Mouse (Mus musculus): ENCODE data around the gene Kncn. TPM values are rescaled to one million over a fixed set of nuclear protein-coding genes. Genes with fewer than 3 reads are reported as not detected.
A peak's percentile ranks its signal among the peaks of the same experiment; 100 is the strongest.

Kncn gene
- not detected in 2 replicates for polyA plus RNA-seq (2015; fragmentation: Nextera tagmentation; extraction: Ambion mirVana)

GRCm38 (mm10) chr4:115884022-115884421, at the start of gene Kncn:
Gene Kncn (plus strand): TSS chr4:115884400.
- H3K9me3 ChIP-seq, result no peaks in the 10 kb centered on the region
- H3K4me3 ChIP-seq (replicated peaks), result no peak within 1 kb of the TSS
- no peaks in the 10 kb centered on the region for H3K27me3 ChIP-seq (replicated peaks)

DNA sequence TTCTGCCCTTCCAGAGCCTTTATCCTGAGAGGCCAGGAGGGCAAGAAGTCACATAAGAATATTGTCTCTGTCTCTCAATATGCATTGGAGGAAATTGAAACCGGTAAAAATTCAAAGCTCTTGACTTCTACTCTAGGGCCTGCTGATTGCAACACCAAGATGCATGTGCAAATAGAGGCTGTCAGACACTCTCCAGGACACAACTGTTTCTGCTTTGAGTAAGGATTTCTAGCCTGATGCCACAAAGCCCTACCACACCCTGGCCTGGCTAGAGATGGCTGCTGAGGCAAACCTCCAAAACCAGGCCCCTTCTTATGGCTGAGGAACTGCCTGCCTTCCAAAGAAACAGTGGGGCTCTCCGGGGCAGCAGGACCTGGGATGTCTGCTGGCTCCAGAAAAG, 48.6 kb upstream of the Kncn start:
- H3K4me1 ChIP-seq, result 0 out of 2 replicates have a peak, but pooled peaks cover 5% of the 10 kb centered on the region
- WGBS, result 75% methylated on average over 2 of the region's 2 CpGs
- no peak overlapping the region for H3K4me3 ChIP-seq (replicated peaks)
- no peaks in the 10 kb centered on the region for H3K27me3 ChIP-seq (replicated peaks)
- no peaks in the 10 kb centered on the region for H3K9me3 ChIP-seq
- H3K36me3 ChIP-seq, result peaks cover 21% of the 10 kb centered on the region
- H3K27ac ChIP-seq, result no peak overlapping the region
- H3K4me2 ChIP-seq, result no peak overlapping the region
- no peak overlapping the region for H3K9ac ChIP-seq
- no peak for ATAC-seq (ENCODE audit: insufficient read depth, low FRiP score, low read depth)

More at GRCm38 (mm10) chr4:115884022-115884421, at the start of gene Kncn:
- H3K27ac ChIP-seq, result no peak within 1 kb of the TSS
- H3K4me1 ChIP-seq, result no peaks in the 10 kb centered on the region
- H3K9ac ChIP-seq, result no peak within 1 kb of the TSS
- no peaks in the 10 kb centered on the region for H3K36me3 ChIP-seq
- 67% methylated on average over 6 of the region's 6 CpGs for WGBS
- H3K4me2 ChIP-seq, result no peak within 1 kb of the TSS
- no peak for ATAC-seq (ENCODE audit: insufficient read depth, low FRiP score, low read depth)

- H3K4me3 ChIP-seq (replicated peaks), result no peak overlapping the region; the same call in 1 of the 2 replicates
Observed at GRCm38 (mm10) chr4:115838196-115838595, 46.0 kb upstream of the Kncn start.

DNA sequence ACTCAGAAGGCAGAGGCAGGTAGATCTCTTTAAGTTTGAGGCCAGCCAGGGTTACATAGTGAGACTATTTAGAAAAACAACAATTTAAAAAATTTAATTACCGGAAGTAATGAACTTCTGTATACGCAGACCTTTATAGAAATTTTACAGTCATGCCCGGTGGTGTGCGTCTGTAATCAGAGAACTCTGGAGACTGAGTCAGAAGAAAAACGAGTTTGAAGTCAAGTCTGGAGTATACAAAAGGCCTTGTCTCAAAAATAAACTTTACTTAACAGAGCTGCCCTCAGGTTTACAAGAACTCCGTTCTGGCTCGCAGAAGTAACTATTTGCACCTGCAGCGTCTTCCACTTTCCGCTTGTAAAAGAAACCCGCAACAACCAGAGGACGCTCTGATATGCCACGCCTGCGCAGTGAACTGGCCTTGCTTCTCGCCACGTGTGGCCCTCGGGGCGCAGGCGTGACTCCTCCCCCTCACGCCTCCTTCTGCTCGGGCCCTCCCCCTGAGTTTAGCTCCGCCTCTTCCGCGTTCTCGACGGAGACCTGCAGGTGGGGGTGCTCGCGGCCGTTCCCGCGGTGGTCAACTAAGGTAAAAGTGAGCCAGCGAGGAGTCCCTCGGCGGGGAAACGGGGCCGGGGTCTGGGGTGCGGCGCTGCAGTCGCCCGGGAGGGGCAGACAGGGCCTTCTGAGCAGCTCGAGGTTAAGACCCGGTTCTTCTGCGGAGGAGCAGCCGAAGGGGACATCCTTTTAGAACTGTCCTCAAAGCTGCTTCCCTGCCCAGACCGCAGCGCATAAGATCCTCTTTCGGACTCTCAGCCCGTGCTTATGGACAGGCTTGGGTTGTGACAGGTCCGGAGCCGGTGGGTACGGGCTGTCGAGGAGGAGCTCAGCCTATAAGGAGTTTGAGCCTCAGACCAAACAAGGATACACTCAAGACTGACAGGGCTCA, 45.2 kb upstream of the Kncn start, which contains the start of gene Mknk1:
TSS of gene Mknk1 (plus strand) at position 503 of the 946 bp plus-strand sequence.
- Histone ChIP-seq H3K4me3 (replicated peaks) (peak within 1 kb of the TSS; percentile 84), H3K9me3 (no peaks in the 10 kb centered on the region), H3K27ac (peak within 1 kb of the TSS; percentile 83), H3K27me3 (replicated peaks) (no peaks in the 10 kb centered on the region), H3K4me2 (peak within 1 kb of the TSS; percentile 78), H3K36me3 (peaks cover 3% of the 10 kb centered on the region), H3K9ac (peak within 1 kb of the TSS; percentile 78), H3K4me1 (0 out of 2 replicates have a peak, but pooled peaks cover 5% of the 10 kb centered on the region)
- ATAC-seq (ENCODE audit: insufficient read depth, low FRiP score, low read depth), result peak; percentile 93
- 1% methylated on average over 51 of the region's 51 CpGs for WGBS

More at GRCm38 (mm10) chr4:115838196-115838595, 46.0 kb upstream of the Kncn start:
- ATAC-seq (ENCODE audit: insufficient read depth, low FRiP score, low read depth), result no peak
- 0 out of 2 replicates have a peak, but pooled peaks cover 5% of the 10 kb centered on the region for H3K4me1 ChIP-seq
- H3K9ac ChIP-seq, result no peak overlapping the region
- peaks cover 8% of the 10 kb centered on the region for H3K36me3 ChIP-seq
- H3K4me2 ChIP-seq, result peak overlapping the region; percentile 78
- H3K27ac ChIP-seq, result no peak overlapping the region
- H3K27me3 ChIP-seq (replicated peaks), result no peaks in the 10 kb centered on the region
- no peaks in the 10 kb centered on the region for H3K9me3 ChIP-seq
- WGBS, result 62% methylated on average over 4 of the region's 4 CpGs

- H3K9me3 ChIP-seq, result no peaks in the 10 kb centered on the region
- peak overlapping the region; percentile 78 for H3K4me2 ChIP-seq
- H3K27me3 ChIP-seq (replicated peaks), result no peaks in the 10 kb centered on the region
- H3K4me3 ChIP-seq (replicated peaks), result peak overlapping the region; percentile 84
- H3K9ac ChIP-seq, result 0 out of 2 replicates have a peak overlapping the region, but pooled peaks have one; percentile 78
- H3K4me1 ChIP-seq, result 0 out of 2 replicates have a peak, but pooled peaks cover 5% of the 10 kb centered on the region
- H3K27ac ChIP-seq, result no peak overlapping the region; the same call in 1 of the 2 replicates
- 33% methylated on average over 4 of the region's 4 CpGs for whole genome bisulfite sequencing
- no peaks in the 10 kb centered on the region for H3K36me3 ChIP-seq
- ATAC-seq (ENCODE audit: insufficient read depth, low FRiP score, low read depth), result no peak
Observed at GRCm38 (mm10) chr4:115839956-115840355, 44.2 kb upstream of the Kncn start.

DNA sequence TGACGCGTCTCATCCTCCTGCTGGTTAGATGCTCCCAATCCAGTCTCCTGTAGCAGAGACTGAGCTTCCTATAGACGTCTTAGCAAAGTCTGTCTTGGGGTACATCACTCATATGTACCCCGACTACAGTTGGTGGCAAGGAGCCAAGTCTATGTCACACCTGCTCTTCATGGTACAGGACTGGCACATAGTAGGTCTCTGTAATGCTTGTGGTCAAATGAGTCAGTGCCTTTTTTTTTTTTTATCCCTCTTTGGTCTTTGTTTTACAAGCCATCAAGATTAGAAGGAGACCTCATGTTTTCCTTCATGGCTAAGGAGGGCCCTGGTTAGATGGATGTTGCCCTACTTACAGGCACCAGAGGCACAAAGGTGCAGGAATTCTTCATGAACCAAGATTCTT, 43.4 kb upstream of the Kncn start:
- H3K27me3 ChIP-seq (replicated peaks), result no peaks in the 10 kb centered on the region
- no peak overlapping the region for H3K4me2 ChIP-seq
- WGBS, result 89% methylated on average over 4 of the region's 4 CpGs
- no peaks in the 10 kb centered on the region for H3K9me3 ChIP-seq
- ATAC-seq (ENCODE audit: insufficient read depth, low FRiP score, low read depth), result no peak
- H3K4me1 ChIP-seq, result 0 out of 2 replicates have a peak, but pooled peaks cover 5% of the 10 kb centered on the region
- H3K4me3 ChIP-seq (replicated peaks), result no peak overlapping the region
- peak overlapping the region; percentile 51; the same call in 1 of the 2 replicates for H3K27ac ChIP-seq
- no peaks in the 10 kb centered on the region for H3K36me3 ChIP-seq
- H3K9ac ChIP-seq, result no peak overlapping the region

DNA sequence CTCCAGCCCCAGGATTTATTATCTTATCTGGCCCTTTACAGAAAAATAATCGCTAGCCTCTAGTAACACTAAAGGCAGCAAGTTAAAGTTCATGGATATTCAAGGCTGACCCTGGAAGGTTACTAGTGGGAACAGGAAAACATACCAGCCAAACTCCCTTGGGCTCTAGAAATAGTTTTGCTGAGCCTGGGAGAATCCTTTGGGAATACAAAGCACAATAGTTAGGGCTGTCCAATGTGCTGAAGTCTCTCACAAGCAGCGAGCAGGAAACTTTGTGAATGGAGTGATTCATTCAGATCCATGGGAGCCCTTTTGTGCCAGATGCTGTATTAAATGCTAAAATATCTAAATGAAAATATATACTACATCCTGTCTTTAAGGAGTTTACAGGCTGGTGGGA, 37.5 kb upstream of the Kncn start:
- H3K4me3 ChIP-seq (replicated peaks), result no peak overlapping the region
- no peaks in the 10 kb centered on the region for H3K27me3 ChIP-seq (replicated peaks)
- H3K9ac ChIP-seq, result no peak overlapping the region
- H3K27ac ChIP-seq, result no peak overlapping the region
- 47% methylated on average over 2 of the region's 2 CpGs for WGBS
- H3K36me3 ChIP-seq, result peaks cover 10% of the 10 kb centered on the region
- ATAC-seq (ENCODE audit: insufficient read depth, low FRiP score, low read depth), result no peak
- no peak overlapping the region for H3K4me2 ChIP-seq
- no peaks in the 10 kb centered on the region for H3K9me3 ChIP-seq
- H3K4me1 ChIP-seq, result 0 out of 2 replicates have a peak, but pooled peaks cover 5% of the 10 kb centered on the region

DNA sequence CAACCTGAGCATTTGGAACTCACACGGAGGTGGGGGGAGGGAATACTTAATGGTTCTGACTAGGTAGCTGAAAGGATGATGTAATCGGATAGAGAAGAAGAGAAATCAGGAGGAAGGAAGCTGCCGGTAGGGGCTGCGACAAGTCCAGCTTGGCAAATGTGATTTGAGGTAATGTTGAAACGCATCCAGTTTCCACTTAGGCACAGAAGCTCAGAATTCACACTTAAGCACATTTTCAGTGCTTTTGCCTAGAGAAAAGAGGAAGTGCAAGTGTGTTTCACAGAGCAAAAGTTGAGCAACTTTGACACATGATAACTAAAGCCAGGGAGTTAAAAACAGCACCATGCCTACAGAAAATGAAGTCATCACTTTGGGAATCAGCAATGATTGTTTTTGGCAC, 36.8 kb upstream of the Kncn start:
- Histone ChIP-seq H3K4me1 (0 out of 2 replicates have a peak, but pooled peaks cover 5% of the 10 kb centered on the region), H3K9me3 (no peaks in the 10 kb centered on the region), H3K36me3 (peaks cover 17% of the 10 kb centered on the region), H3K4me3 (replicated peaks) (no peak overlapping the region), H3K4me2 (no peak overlapping the region), H3K27ac (peak overlapping the region; percentile 28; the same call in 1 of the 2 replicates), H3K27me3 (replicated peaks) (no peaks in the 10 kb centered on the region), H3K9ac (no peak overlapping the region)
- 42% methylated on average over 5 of the region's 5 CpGs for WGBS
- ATAC-seq (ENCODE audit: insufficient read depth, low FRiP score, low read depth), result no peak

- Histone ChIP-seq H3K9ac (no peak overlapping the region), H3K4me1 (0 out of 2 replicates have a peak, but pooled peaks cover 5% of the 10 kb centered on the region), H3K9me3 (no peaks in the 10 kb centered on the region), H3K4me2 (no peak overlapping the region), H3K36me3 (peaks cover 20% of the 10 kb centered on the region), H3K27me3 (replicated peaks) (no peaks in the 10 kb centered on the region), H3K4me3 (replicated peaks) (no peak overlapping the region), H3K27ac (peak overlapping the region; percentile 48; the same call in 1 of the 2 replicates)
- WGBS, result 86% methylated on average over 1 of the region's 1 CpGs
- ATAC-seq (ENCODE audit: insufficient read depth, low FRiP score, low read depth), result no peak
Observed at GRCm38 (mm10) chr4:115848083-115848482, 36.1 kb upstream of the Kncn start.

- Histone ChIP-seq H3K36me3 (peaks cover 20% of the 10 kb centered on the region), H3K9me3 (no peaks in the 10 kb centered on the region), H3K27me3 (replicated peaks) (no peaks in the 10 kb centered on the region), H3K27ac (peak overlapping the region; percentile 48), H3K4me3 (replicated peaks) (no peak overlapping the region), H3K4me2 (no peak overlapping the region), H3K9ac (no peak overlapping the region), H3K4me1 (0 out of 2 replicates have a peak, but pooled peaks cover 5% of the 10 kb centered on the region)
- WGBS, result 47% methylated on average over 8 of the region's 8 CpGs
- ATAC-seq (ENCODE audit: insufficient read depth, low FRiP score, low read depth), result peak; percentile 97
Observed at GRCm38 (mm10) chr4:115848990-115849677, 35.1 kb upstream of the Kncn start.

DNA sequence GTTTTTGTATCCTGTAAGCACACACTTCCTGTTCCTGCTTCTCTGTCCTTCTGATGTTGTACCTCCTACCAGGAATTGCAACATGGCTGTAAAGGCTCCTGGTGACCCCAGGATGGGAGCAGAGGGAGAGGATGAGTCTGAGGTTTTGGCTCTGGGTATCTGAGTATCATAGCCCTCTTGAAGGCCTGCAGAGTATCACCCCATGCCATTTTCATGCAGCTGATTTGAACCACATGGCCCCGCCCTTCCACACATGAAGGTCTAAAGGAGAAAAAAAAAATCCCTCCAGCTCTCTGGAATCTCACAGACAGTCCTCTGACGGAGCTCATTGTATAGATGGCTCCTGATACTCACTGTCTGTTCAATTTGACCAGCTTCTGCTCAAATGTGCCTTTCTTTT, 34.1 kb upstream of the Kncn start:
- H3K27ac ChIP-seq, result peak overlapping the region; percentile 36; the same call in 1 of the 2 replicates
- no peaks in the 10 kb centered on the region for H3K27me3 ChIP-seq (replicated peaks)
- no peak overlapping the region for H3K9ac ChIP-seq
- no peak overlapping the region for H3K4me3 ChIP-seq (replicated peaks)
- no peaks in the 10 kb centered on the region for H3K9me3 ChIP-seq
- H3K4me2 ChIP-seq, result no peak overlapping the region
- ATAC-seq (ENCODE audit: insufficient read depth, low FRiP score, low read depth), result no peak
- peaks cover 23% of the 10 kb centered on the region for H3K36me3 ChIP-seq
- 0 out of 2 replicates have a peak, but pooled peaks cover 5% of the 10 kb centered on the region for H3K4me1 ChIP-seq
- 73% methylated on average over 2 of the region's 2 CpGs for WGBS
